Mouse (Mus musculus): Measurements from ENCODE around the gene Gng3. TPM values are rescaled to one million over a fixed set of nuclear protein-coding genes. Genes with fewer than 3 reads are reported as not detected.
"Not testable (repeated sequence)": the region's sequence is repeated elsewhere in the genome, so short reads cannot be mapped to it uniquely, and the experiment has no call there.

The Gng3 gene
- total RNA-seq, 2 experiments from 2014 or later, result not detected

DNA sequence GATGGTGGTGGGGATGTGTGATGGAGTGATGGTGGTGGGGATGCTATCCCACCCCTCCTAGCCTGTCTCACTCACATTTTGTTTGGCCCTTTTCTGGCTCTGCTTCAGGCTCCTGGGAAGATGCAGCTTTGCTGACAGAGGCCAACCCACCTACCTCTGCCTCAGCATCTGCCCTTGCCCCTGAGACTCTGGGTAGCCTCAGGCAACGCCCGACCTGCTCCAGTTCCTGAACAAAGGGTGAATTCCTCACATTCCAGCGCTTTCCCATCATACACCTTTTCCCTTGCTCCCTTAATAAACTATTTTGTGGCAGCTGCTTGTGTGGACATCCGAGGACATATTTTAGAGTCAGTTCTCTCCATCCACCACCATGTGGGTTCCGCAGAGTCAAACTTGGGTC lies 9.4 kb upstream of the Gng3 start:
- no peak for ATAC-seq (ENCODE audit: poor library complexity, severe bottlenecking)

DNA sequence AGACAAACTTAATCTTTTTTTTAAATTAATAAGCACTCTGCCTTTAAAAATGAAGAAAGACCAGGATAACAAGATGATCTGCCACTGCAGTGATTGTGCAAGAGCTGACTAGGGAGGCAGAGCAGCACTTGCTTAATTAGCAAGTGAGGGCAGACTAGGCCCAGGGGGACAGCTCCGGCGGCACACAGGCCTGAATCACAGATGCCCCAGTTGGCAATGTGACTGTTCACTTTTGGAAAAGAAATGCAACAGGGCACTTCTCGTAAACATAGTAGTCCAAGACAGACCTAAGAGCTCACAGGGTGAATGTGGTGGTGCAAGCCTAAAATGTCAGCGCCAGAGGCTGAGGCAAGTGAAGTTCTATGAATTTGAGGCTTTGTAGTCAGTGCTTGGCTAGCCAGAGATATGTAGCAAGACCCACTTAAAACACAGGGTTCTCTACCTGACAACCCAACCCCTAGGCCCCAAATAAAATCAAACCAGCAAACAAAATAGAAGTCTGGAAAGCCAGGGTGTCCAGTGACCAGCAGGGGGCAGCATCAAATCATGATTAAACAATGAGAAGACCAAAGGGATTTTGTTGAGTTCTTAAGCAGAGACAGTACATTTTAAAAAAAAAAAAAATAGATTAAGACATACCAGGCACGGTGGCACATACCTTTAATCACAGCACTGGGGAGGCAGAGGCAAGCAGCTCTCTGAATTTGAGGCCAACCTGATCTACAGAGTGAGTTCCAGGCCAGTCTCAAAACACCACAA lies 5.6 kb upstream of the Gng3 start:
- peak; percentile 64 for ATAC-seq (ENCODE audit: poor library complexity, severe bottlenecking)

GRCm38 (mm10) chr19:8842961-8843360 lies 4.0 kb upstream of the Gng3 start:
- no peak for ATAC-seq (ENCODE audit: poor library complexity, severe bottlenecking)

DNA sequence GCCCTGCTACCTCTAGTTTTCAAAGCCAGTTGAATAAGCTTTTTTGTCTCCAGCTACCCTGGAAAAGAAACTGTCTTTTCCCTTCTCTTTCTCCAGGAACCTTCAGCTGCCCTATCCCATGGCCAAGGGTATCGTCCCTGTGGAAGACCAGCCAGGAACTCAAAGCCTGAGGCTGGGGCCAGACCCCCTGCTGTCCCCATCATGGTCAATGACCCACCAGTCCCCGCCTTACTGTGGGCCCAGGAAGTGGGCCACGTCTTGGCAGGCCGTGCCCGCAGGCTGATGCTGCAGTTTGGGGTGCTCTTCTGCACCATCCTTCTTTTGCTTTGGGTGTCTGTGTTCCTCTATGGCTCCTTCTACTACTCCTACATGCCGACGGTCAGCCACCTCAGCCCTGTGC lies 2.0 kb upstream of the Gng3 start:
- ATAC-seq (ENCODE audit: poor library complexity, severe bottlenecking), result no peak

DNA sequence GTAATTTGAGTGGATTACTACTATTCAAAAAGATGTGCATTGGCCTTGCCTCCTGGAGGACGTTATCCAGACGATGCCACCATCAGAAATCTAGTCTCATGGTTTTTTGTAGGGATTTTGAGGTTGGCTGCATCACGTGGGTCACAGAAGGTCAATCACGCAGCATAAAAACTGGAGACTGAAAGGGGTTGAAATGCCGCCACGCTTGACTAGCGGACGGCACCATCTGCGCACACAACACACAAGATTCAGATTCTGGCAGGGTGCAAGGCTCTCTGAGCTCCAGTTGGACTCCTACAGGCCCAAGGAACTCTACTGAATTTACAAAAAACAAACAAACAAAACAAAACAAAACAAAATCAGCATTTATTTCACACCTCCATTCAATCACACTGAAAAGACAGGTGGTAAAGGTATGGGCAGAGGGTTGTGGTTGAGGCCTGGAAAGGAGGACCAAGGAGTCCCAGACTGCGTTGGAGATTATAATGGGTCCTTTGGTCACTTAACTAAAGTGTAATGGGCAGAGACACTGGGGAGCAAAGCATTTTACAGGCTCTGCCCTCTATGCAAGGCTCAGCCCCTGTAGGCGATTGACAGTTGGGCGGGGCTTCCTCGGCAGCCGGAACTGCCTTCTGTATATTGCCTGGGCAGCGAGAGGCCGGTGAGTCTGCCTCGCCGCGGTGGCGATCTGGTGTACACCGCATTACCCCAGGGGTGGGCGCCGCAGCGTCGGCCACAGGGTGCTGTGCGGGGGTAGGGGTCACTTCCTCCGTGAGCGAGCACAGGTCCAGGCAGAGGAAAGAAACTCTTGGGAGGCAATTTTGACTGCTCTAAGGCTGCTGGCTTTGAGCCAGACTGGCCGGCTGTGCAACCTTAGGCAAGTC lies 1.2 kb upstream of the Gng3 start:
- ATAC-seq (ENCODE audit: poor library complexity, severe bottlenecking), result peak; percentile 78

DNA sequence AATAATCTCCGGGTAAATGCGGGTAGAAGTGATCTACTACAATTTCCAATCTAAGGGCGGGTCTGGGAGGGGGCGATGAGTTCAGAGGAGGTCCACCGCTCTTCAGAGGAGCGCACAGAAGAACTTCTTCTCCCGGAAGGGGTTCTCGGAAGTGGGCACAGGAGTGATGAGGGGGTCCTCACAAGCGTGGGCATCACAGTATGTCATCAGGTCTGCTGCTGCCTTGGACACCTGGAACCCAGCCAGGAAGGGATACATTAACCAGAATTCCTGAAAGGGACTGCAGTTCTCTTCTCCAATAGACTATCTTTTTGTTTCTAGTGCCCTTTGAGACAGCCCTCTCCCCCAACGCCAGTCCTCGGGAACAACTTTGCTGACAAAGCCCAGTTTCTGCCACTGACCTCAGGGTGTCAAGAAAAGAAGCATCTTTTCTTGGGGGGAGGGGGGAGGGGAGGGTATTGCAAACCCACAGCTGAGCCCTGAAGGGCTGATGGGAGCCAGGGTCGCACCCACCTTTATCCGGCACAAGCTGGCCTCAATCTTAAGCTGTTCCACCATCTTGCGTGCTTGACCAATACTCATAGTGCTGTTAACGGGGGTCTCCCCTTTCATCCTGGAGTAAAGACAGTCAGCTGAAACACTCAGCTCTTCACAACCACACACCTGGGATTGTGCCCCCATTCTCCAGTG lies 808 bp downstream of the Gng3 start:
- ATAC-seq (ENCODE audit: poor library complexity, severe bottlenecking), result no peak

DNA sequence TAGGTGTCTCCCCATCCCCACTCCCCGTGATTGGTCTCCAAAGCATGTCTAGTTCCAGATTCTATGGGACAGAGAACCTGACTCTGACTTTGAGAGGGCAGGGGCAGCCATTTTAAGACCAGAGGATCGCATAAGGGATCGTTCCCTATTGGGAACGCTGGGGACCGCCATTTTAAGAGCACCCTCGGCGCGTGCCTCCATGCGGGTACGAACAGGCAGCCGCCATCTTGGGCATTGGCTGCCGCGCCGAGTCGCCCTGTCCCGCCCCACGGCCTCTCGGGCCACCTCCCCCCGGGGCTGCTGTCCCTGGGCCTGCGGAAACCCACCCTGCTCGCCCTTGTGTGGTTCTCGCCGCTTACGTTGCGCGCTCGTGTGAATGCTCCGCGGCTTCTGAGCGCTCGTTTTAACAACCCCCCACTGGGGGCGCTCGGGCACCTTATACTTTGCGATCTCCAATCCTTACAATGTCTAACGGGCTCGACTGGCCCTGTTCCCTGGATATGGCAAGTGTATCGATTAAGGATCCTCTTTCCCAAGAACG lies 1.7 kb downstream of the Gng3 start, which contains the start of gene Bscl2:
Bscl2 (plus strand) TSS at position 217 of the 541 bp plus-strand sequence.
- ATAC-seq (ENCODE audit: poor library complexity, severe bottlenecking), result peak; percentile 79

DNA sequence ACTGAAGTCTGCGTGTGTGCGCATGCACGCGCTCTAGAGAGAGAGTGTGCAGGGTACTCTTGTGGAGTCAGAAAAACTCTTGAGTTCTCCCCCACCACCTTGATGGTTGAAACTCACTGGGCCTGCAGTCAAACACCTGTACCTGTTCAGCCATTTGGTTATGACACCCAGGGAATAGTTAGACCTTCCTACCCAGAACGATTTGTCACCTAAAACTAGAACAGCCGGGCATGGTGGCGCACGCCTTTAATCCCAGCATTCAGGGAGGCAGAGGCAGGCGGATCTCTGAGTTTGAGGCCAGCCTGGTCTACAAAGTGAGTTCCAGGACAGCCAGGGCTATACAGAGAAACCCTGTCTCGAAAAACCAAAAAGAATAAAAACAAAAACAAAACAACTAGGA lies 2.7 kb downstream of the Gng3 start:
- not testable (repeated sequence) for ATAC-seq (ENCODE audit: poor library complexity, severe bottlenecking)

- ATAC-seq (ENCODE audit: poor library complexity, severe bottlenecking), result no peak
Measured at GRCm38 (mm10) chr19:8832971-8833370, 6.0 kb downstream of the Gng3 start.

GRCm38 (mm10) chr19:8831262-8831661 lies 7.7 kb downstream of the Gng3 start:
- ATAC-seq (ENCODE audit: poor library complexity, severe bottlenecking), result no peak

- no peak for ATAC-seq (ENCODE audit: poor library complexity, severe bottlenecking)
Measured at GRCm38 (mm10) chr19:8830664-8831063, 8.3 kb downstream of the Gng3 start.

DNA sequence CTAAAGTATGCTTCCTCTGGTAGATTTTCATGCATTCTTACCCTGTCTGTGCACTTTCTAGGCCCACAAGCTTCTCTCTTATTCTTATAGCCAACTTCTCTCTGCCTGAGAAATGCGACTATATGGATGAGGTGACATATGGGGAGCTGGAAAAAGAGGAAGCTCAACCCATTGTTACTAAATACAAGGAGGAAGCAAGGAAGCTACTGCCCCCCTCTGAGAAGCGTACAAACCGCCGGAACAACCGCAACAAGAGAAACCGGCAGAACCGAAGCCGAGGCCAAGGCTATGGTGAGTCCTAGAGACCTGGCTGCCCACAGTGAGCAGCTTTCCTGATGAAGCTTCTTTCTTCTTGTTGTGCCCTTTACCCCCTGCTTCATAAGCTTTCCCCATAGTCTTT lies 9.3 kb downstream of the Gng3 start, which contains the start of gene AC129217.1:
AC129217.1 (plus strand) TSS at position 114 of the 400 bp plus-strand sequence.
- peak; percentile 98 for ATAC-seq (ENCODE audit: poor library complexity, severe bottlenecking)

DNA sequence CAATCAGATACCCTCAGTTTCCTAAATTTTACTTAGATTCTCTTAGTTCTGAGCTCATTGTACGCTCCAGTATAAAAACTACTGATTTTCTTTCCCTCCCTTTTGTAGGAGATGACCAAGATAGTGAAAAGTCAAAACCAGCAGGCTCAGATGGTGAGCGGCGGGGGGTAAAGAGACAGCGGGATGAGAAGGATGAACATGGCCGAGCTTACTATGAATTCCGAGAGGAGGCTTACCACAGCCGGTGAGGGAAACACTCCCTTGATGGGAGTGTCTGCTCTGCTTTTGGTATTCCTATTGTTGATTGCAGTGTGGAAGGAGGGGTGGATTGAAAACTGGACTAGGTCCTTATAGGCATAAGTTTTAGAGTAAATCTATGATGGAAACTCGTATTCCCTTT lies 16.3 kb downstream of the Gng3 start:
- no peak for ATAC-seq (ENCODE audit: poor library complexity, severe bottlenecking)

DNA sequence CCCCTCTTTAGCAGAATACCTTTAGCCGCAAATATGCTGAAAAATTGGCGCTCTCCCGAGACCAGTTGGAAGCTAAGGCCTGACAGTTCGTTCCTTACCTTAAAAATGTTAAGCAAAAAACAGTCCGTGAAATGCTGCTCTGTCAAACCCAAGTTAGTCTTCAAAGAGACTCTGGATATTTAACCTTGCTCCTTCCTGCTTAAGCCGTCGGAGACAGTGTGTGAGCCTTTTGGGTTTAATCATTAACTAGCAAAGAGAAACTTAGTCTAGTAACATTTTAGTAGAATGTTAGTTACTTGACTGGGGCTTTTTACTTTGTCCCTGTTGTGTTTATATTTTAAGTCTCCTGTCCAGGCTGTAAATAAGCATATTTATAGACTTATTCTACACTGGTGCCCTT lies 17.8 kb downstream of the Gng3 start:
- ATAC-seq (ENCODE audit: poor library complexity, severe bottlenecking), result no peak

DNA sequence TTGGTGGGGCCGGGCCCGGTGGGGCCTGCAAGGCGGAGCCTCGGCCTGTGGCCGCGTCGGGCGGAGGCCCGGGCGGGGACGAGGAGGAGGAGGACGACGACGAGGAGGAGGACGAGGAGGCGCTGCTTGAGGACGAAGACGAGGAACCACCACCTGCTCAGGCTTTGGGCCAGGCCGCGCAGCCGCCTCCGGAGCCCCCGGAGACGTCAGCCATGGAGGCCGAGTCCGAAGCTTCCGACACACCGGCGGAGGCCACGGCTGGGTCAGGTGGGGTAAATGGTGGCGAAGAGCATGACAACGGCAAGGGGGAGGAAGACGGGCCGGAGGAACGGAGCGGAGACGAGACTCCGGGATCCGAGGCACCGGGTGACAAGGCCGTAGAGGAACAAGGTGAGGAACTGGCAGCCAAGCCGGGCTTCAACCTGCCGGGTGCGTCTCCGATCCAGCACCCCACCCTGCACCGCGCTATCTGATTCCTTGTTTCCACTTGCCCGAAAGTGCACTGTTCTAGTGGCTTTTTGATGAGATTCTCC lies 18.5 kb downstream of the Gng3 start:
- ATAC-seq (ENCODE audit: poor library complexity, severe bottlenecking), result peak; percentile 5

DNA sequence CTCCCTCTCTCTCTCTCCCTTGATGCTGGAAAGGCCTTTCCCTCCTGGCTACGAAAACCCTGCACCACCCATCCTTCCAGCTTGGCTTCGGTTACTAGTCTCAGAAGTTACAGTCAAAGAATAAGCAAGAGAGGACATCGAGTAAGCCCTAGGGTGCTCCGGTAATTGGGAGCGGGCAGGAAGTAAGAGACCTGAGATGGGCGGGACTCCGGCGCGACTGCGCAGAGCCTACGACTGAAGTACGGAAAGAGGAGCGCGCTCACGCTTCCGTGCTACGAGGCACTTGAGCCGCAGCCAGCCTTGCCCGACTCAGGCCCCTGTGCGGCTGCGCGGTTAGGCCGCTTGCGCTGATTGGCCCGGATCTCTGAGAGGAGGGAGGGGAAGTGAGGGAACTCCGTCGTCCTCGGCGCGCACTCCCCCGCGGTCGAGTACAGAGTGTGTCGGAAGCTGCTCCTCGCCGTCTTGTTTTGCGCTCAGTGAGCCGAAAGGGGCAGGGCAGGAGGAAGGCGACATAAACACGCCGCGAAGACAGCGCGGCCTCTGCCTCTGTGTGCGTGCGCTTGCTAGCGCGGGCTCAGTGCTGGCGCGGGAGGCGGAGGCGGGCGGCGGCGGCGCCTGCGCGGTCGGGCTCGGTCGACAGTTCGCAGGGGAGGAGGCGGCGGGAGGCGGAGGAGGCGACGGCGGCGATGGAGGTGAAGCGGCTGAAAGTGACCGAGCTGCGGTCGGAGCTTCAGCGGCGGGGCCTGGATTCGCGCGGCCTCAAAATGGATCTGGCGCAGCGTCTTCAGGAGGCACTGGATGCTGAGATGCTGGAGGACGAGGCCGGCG lies 19.2 kb downstream of the Gng3 start, which contains the start of gene Hnrnpul2:
Hnrnpul2 (plus strand) TSS at position 415 of the 828 bp plus-strand sequence.
- peak; percentile 84 for ATAC-seq (ENCODE audit: poor library complexity, severe bottlenecking)

- ATAC-seq (ENCODE audit: poor library complexity, severe bottlenecking), result peak; percentile 74
Measured at GRCm38 (mm10) chr19:8818801-8819595, 20.0 kb downstream of the Gng3 start, which contains the start of gene Ttc9c. Gene Ttc9c, minus strand, starts transcription at chr19:8819333.

DNA sequence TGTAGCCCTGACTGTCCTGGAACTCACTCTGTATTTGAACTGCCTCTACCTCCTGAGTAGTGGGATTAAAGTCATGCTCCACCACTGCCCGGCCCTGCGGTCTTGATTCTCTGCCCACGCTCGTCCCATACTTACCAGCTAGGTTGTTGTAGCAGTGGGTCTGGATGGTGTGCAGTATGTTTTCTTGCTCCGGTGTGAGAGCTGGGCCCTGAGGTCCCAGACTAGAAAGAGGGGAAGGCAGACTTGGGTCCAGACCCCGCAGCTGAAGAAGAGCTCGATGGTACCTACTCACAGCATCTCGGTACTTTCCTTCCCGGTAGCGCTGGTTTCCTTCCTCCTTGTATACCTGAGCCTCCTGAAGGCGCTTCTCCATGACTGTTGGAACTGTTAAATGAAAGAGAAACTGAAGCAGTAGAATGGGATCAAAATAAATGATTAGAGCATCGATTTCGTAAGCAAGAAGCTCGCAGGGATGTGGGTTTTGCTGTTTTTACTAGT lies 20.6 kb downstream of the Gng3 start:
- ATAC-seq (ENCODE audit: poor library complexity, severe bottlenecking), result no peak

DNA sequence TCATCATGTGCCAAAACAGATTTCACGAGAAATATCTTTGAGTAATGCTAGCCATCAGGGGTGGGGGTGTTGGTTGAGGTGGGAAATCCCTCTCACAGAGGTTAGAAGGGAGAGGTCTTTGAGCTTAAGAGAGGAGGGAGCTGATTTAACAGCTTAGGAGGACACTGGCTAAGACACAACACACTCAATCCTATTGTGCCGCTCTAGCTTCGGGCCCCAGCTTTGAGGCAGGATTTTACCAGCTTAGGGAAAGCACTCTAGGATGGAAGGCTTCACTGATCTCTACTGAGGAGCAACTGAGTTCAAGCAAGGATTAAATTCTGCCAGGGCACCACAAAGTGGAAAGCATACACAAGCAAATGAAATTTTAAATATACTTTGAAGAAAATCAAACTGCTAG lies 22.0 kb downstream of the Gng3 start:
- ATAC-seq (ENCODE audit: poor library complexity, severe bottlenecking), result no peak

Measured in megakaryocyte, adult 5-6 weeks (primary cell).